Mouse (Mus musculus): ENCODE measurements at regions not wholly inside any gene's neighbourhood (a gene's known extent, or its start where the extent isn't known, plus 50 kb on each side); places are given as distances from the start of the nearest gene placed in this dataset.

DNA sequence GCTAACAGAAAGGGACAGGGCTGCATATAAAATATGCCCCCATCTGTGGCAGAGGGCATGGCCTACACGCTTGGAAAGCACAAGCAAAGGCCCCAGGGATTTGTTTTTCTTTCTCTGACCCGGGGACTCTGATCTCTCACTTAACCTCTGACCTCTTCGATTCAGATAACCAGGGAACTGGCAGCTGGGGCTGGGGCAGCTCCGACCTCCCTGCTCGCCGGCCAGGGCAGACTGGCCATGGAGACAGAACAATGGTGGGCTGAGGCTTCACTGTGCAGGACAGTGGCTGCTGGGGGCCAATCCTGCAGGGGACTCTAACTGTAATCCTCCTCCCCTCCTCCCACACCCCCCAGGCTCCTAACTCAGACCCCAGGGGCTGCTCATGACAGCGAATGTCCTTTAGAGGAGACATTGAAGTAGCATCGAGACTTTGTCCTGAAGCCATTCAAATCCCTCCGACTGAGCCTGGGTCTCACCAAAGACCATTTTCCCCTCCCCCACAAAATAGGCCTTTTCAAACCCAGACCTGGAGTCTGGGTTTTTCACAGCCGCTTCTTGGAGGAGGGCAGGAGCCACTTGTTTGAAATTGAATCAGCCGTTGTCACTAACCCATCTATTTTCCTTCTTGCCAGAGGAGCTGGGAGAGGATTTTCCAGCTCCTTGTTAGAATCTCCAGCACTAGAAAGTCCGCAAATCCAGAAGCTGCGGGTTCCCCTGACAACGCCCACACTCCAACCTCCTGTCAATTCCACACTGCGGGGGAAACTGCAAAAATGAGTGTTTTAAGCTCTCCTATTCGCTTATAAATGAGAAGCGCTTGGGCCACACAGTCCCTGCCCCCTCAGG is 145.6 kb upstream of the Rybp start:
- no peak for DNase-seq (ENCODE audit: low read depth, low spot score)
- in situ Hi-C loops (cut with MboI; ENCODE audit: low sequenced_read_pairs in 2 of 2, unreplicated experiment in 2 of 2) = no loop called here
- H3K9me3 ChIP-seq (ENCODE audit: control insufficient read depth, insufficient read depth, low read depth, low read length) = no peaks in the 10 kb centered on the region
- H3K4me3 ChIP-seq (ENCODE audit: insufficient read depth in 1 of 2, low read depth in 1 of 2, low read length in 2 of 2, poor library complexity in 1 of 2, severe bottlenecking in 1 of 2) = 0 out of 4 replicates have a peak overlapping the region, but pooled peaks of 1 of the 2 experiments have one; percentile 9
- peaks cover 6 to 23% of the 10 kb centered on the region in 2 experiments for H3K4me1 ChIP-seq (ENCODE audit: control insufficient read depth in 2 of 2, insufficient read depth in 2 of 2, low read length in 2 of 2, poor library complexity in 1 of 2)
- TF ChIP-seq CHD2 (IDR thresholded peaks at IDR 0.05; ENCODE audit: low read depth, low read length) (no peak), ZC3H11A (IDR thresholded peaks at IDR 0.05; ENCODE audit: borderline replicate concordance, low read depth, low read length) (no peak), HCFC1 (IDR thresholded peaks at IDR 0.05; ENCODE audit: borderline replicate concordance, insufficient read depth, low read length) (no peak), ZNF384 (IDR thresholded peaks at IDR 0.05; ENCODE audit: low read depth, low read length) (no peak)
- H3K9ac ChIP-seq (ENCODE audit: insufficient read depth, low read depth, low read length, poor library complexity, severe bottlenecking) = no peak overlapping the region
- H3K27ac ChIP-seq (ENCODE audit: insufficient read depth, low read depth, low read length, poor library complexity, severe bottlenecking) = no peak overlapping the region
- H3K36me3 ChIP-seq (ENCODE audit: control insufficient read depth, insufficient read depth, low read length, poor library complexity, severe bottlenecking) = no peaks in the 10 kb centered on the region

GRCm38 (mm10) chr6:100430286-100430685 is 143.0 kb upstream of the Rybp start:
- Histone ChIP-seq H3K4me3 (ENCODE audit: insufficient read depth in 1 of 2, low read depth in 1 of 2, low read length in 2 of 2, poor library complexity in 1 of 2, severe bottlenecking in 1 of 2) (no peak overlapping the region), H3K9me3 (ENCODE audit: control insufficient read depth, insufficient read depth, low read depth, low read length) (no peaks in the 10 kb centered on the region), H3K36me3 (ENCODE audit: control insufficient read depth, insufficient read depth, low read length, poor library complexity, severe bottlenecking) (no peaks in the 10 kb centered on the region), H3K4me1 (ENCODE audit: control insufficient read depth in 2 of 2, insufficient read depth in 2 of 2, low read length in 2 of 2, poor library complexity in 1 of 2) (peaks cover 10 to 15% of the 10 kb centered on the region in 2 experiments), H3K27ac (ENCODE audit: insufficient read depth, low read depth, low read length, poor library complexity, severe bottlenecking) (no peak overlapping the region), H3K9ac (ENCODE audit: insufficient read depth, low read depth, low read length, poor library complexity, severe bottlenecking) (no peak overlapping the region)
- no peak for TF ChIP-seq HCFC1 (IDR thresholded peaks at IDR 0.05; ENCODE audit: borderline replicate concordance, insufficient read depth, low read length)
- TF ChIP-seq ZC3H11A (IDR thresholded peaks at IDR 0.05; ENCODE audit: borderline replicate concordance, low read depth, low read length) = no peak
- TF ChIP-seq ZNF384 (IDR thresholded peaks at IDR 0.05; ENCODE audit: low read depth, low read length) = no peak
- TF ChIP-seq MAFK (IDR thresholded peaks at IDR 0.05; ENCODE audit: insufficient read depth, low read depth, low read length) = no peak
- no peak for TF ChIP-seq CHD2 (IDR thresholded peaks at IDR 0.05; ENCODE audit: low read depth, low read length)
- in situ Hi-C loops (cut with MboI; ENCODE audit: low sequenced_read_pairs in 2 of 2, unreplicated experiment in 2 of 2) = no loop called here
- DNase-seq (ENCODE audit: low read depth, low spot score) = no peak

- Histone ChIP-seq H3K27ac (ENCODE audit: insufficient read depth, low read depth, low read length, poor library complexity, severe bottlenecking) (no peak overlapping the region), H3K4me3 (ENCODE audit: insufficient read depth in 1 of 2, low read depth in 1 of 2, low read length in 2 of 2, poor library complexity in 1 of 2, severe bottlenecking in 1 of 2) (no peak overlapping the region), H3K9me3 (ENCODE audit: control insufficient read depth, insufficient read depth, low read depth, low read length) (no peaks in the 10 kb centered on the region), H3K9ac (ENCODE audit: insufficient read depth, low read depth, low read length, poor library complexity, severe bottlenecking) (no peak overlapping the region), H3K36me3 (ENCODE audit: control insufficient read depth, insufficient read depth, low read length, poor library complexity, severe bottlenecking) (no peaks in the 10 kb centered on the region), H3K4me1 (ENCODE audit: control insufficient read depth in 2 of 2, insufficient read depth in 2 of 2, low read length in 2 of 2, poor library complexity in 1 of 2) (peaks cover 10 to 15% of the 10 kb centered on the region in 2 experiments)
- no peak for DNase-seq (ENCODE audit: low read depth, low spot score)
- in situ Hi-C loops (cut with MboI; ENCODE audit: low sequenced_read_pairs in 2 of 2, unreplicated experiment in 2 of 2) = no loop called here
- no peak for TF ChIP-seq HCFC1 (IDR thresholded peaks at IDR 0.05; ENCODE audit: borderline replicate concordance, insufficient read depth, low read length)
Observed at GRCm38 (mm10) chr6:100429511-100429910, 142.2 kb upstream of the Rybp start.

DNA sequence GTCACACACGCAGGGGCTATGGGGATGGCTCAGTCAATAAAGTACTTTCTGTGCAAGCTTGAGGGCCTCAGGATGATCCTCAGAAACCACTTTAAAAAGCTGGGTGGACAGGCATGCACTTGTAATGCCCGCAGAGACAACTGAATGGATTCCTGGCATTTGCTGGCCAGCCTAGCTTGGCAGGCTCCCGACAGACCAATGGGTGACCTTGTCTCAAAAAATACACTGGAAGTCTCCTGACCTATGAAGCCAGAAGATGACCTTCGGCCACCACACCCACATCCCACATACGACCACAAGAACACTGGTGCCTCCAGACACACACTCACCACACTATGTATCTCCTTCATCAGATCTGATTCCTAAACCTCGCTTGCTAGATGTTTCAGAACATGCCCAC is 141.5 kb upstream of the Rybp start:
- no peak for DNase-seq (ENCODE audit: low read depth, low spot score)
- in situ Hi-C loops (cut with MboI; ENCODE audit: low sequenced_read_pairs in 2 of 2, unreplicated experiment in 2 of 2) = no loop called here
- TF ChIP-seq HCFC1 (IDR thresholded peaks at IDR 0.05; ENCODE audit: borderline replicate concordance, insufficient read depth, low read length) = no peak
- no peak for TF ChIP-seq ZC3H11A (IDR thresholded peaks at IDR 0.05; ENCODE audit: borderline replicate concordance, low read depth, low read length)
- no peak for TF ChIP-seq MAFK (IDR thresholded peaks at IDR 0.05; ENCODE audit: insufficient read depth, low read depth, low read length)
- no peak for TF ChIP-seq CHD2 (IDR thresholded peaks at IDR 0.05; ENCODE audit: low read depth, low read length)
- TF ChIP-seq ZNF384 (IDR thresholded peaks at IDR 0.05; ENCODE audit: low read depth, low read length) = no peak
- Histone ChIP-seq H3K4me1 (ENCODE audit: control insufficient read depth in 2 of 2, insufficient read depth in 2 of 2, low read length in 2 of 2, poor library complexity in 1 of 2) (peaks cover 10 to 15% of the 10 kb centered on the region in 2 experiments), H3K36me3 (ENCODE audit: control insufficient read depth, insufficient read depth, low read length, poor library complexity, severe bottlenecking) (no peaks in the 10 kb centered on the region), H3K27ac (ENCODE audit: insufficient read depth, low read depth, low read length, poor library complexity, severe bottlenecking) (no peak overlapping the region), H3K9me3 (ENCODE audit: control insufficient read depth, insufficient read depth, low read depth, low read length) (no peaks in the 10 kb centered on the region), H3K4me3 (ENCODE audit: insufficient read depth in 1 of 2, low read depth in 1 of 2, low read length in 2 of 2, poor library complexity in 1 of 2, severe bottlenecking in 1 of 2) (no peak overlapping the region), H3K9ac (ENCODE audit: insufficient read depth, low read depth, low read length, poor library complexity, severe bottlenecking) (no peak overlapping the region)

Data from ES-E14 (cell line).